Mouse (Mus musculus) ES-E14 (cell line): ENCODE data around the gene Hsph1.

Experiments
- CHD2 ChIP-seq: IDR thresholded peaks from 2 replicates; pipeline ENCODE4 v1.6.1; 2014; ENCODE audit warnings: mild to moderate bottlenecking, low read depth, low read length, inconsistent platforms
- HCFC1 ChIP-seq: IDR thresholded peaks from 2 replicates; pipeline ENCODE4 v1.6.1; 2012; ENCODE audit warnings: low read length, inconsistent platforms, borderline replicate concordance; ENCODE audit not compliant: insufficient read depth
- MAFK ChIP-seq: IDR thresholded peaks from 2 replicates; pipeline ENCODE4 v1.6.1; 2014; ENCODE audit warnings: mild to moderate bottlenecking, low read depth, low read length, inconsistent platforms; ENCODE audit not compliant: insufficient read depth
- ZC3H11A ChIP-seq: IDR thresholded peaks from 2 replicates; pipeline ENCODE4 v1.6.1; 2012; ENCODE audit warnings: low read depth, mild to moderate bottlenecking, inconsistent platforms, low read length, borderline replicate concordance
- ZNF384 ChIP-seq: IDR thresholded peaks from 2 replicates; pipeline ENCODE4 v1.6.1; 2012; ENCODE audit warnings: low read depth, low read length, inconsistent platforms

DNA sequence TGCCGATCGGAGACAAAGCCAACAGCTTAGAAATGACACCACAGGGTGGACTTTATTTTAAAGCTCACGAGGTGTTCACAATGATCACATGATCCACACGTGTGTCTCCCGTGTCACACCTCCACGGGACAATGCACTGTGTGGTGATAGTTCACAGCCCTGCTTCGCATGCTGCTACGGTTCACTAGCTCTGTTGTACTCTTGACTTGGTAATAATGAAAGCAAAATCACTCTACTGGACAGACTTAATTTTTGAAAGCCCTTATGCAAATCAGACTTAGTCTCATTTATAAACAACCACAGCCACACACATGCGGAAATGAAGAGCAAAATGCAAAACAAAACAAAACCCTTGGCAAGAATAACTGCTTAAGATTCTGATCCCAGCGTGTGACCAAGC is 19.4 kb downstream of the Hsph1 start:
- no peak for TF ChIP-seq ZNF384
- no peak for TF ChIP-seq HCFC1
- TF ChIP-seq ZC3H11A: no peak
- TF ChIP-seq MAFK: no peak
- TF ChIP-seq CHD2: no peak
